Mouse (Mus musculus): ENCODE results near the gene Tceanc. TPM values are rescaled to one million over a fixed set of nuclear protein-coding genes. Genes with fewer than 3 reads are reported as not detected.
A peak's percentile ranks its signal among the peaks of the same experiment; 100 is the strongest.

The Tceanc gene
- 1.6 and 1.7 TPM in 2 replicates for total RNA-seq (2014; rRNA removed)
- polyA plus RNA-seq (2012; rRNA removed), result 0.34 and 0.37 TPM in 2 replicates

GRCm38 (mm10) chrX:166518345-166518744 lies at the start of gene Tceanc:
Tceanc (minus strand) TSS chrX:166518567.
- Histone ChIP-seq H3K9ac (ENCODE audit: low read depth, low read length) (no peak within 1 kb of the TSS), H3K27ac (replicated peaks; ENCODE audit: insufficient read depth, low read depth, low read length) (no peak within 1 kb of the TSS), H3K4me3 (ENCODE audit: insufficient read depth, low read depth, low read length) (no peak within 1 kb of the TSS), H3K79me2 (ENCODE audit: control insufficient read depth, insufficient read depth, low read length) (no peaks in the 10 kb centered on the region), H3K4me1 (ENCODE audit: control insufficient read depth, insufficient read depth, low read length) (no peaks in the 10 kb centered on the region), H3K27me3 (ENCODE audit: control insufficient read depth, insufficient read depth, low read length) (no peaks in the 10 kb centered on the region), H3K36me3 (ENCODE audit: control insufficient read depth, insufficient read depth, low read length) (no peaks in the 10 kb centered on the region)
- TF ChIP-seq POLR2A (IDR thresholded peaks at IDR 0.05; ENCODE audit: extremely low read depth, insufficient read depth, low read length), result no peak
- TF ChIP-seq CTCF (IDR thresholded peaks at IDR 0.05; ENCODE audit: low read depth, low read length), result no peak
- WGBS, result 85% methylated on average over 16 of the region's 16 CpGs
- DNase-seq (ENCODE audit: extremely low read depth, low read depth, low spot score), result no peak

GRCm38 (mm10) chrX:166565983-166566382 lies 47.6 kb upstream of the Tceanc start:
- Histone ChIP-seq H3K4me3 (ENCODE audit: insufficient read depth, low read depth, low read length) (no peak overlapping the region), H3K9ac (ENCODE audit: low read depth, low read length) (no peak overlapping the region), H3K27ac (replicated peaks; ENCODE audit: insufficient read depth, low read depth, low read length) (no peak overlapping the region), H3K4me1 (ENCODE audit: control insufficient read depth, insufficient read depth, low read length) (no peaks in the 10 kb centered on the region), H3K27me3 (ENCODE audit: control insufficient read depth, insufficient read depth, low read length) (no peaks in the 10 kb centered on the region), H3K36me3 (ENCODE audit: control insufficient read depth, insufficient read depth, low read length) (no peaks in the 10 kb centered on the region), H3K79me2 (ENCODE audit: control insufficient read depth, insufficient read depth, low read length) (no peaks in the 10 kb centered on the region)
- 91% methylated on average over 6 of the region's 6 CpGs for WGBS
- TF ChIP-seq POLR2A (IDR thresholded peaks at IDR 0.05; ENCODE audit: extremely low read depth, insufficient read depth, low read length) (no peak), CTCF (IDR thresholded peaks at IDR 0.05; ENCODE audit: low read depth, low read length) (no peak)
- DNase-seq (ENCODE audit: extremely low read depth, low read depth, low spot score), result no peak

- 65% methylated on average over 5 of the region's 5 CpGs for WGBS
- Histone ChIP-seq H3K4me1 (ENCODE audit: control insufficient read depth, insufficient read depth, low read length) (no peaks in the 10 kb centered on the region), H3K79me2 (ENCODE audit: control insufficient read depth, insufficient read depth, low read length) (no peaks in the 10 kb centered on the region), H3K27ac (replicated peaks; ENCODE audit: insufficient read depth, low read depth, low read length) (no peak overlapping the region), H3K27me3 (ENCODE audit: control insufficient read depth, insufficient read depth, low read length) (no peaks in the 10 kb centered on the region), H3K9ac (ENCODE audit: low read depth, low read length) (no peak overlapping the region), H3K4me3 (ENCODE audit: insufficient read depth, low read depth, low read length) (no peak overlapping the region), H3K36me3 (ENCODE audit: control insufficient read depth, insufficient read depth, low read length) (no peaks in the 10 kb centered on the region)
- TF ChIP-seq POLR2A (IDR thresholded peaks at IDR 0.05; ENCODE audit: extremely low read depth, insufficient read depth, low read length), result no peak
- no peak for TF ChIP-seq CTCF (IDR thresholded peaks at IDR 0.05; ENCODE audit: low read depth, low read length)
- no peak for DNase-seq (ENCODE audit: extremely low read depth, low read depth, low spot score)
Measured at GRCm38 (mm10) chrX:166565401-166565800, 47.0 kb upstream of the Tceanc start.

- H3K27ac ChIP-seq (replicated peaks; ENCODE audit: insufficient read depth, low read depth, low read length), result no peak overlapping the region
- DNase-seq (ENCODE audit: extremely low read depth, low read depth, low spot score), result no peak
- no peaks in the 10 kb centered on the region for H3K27me3 ChIP-seq (ENCODE audit: control insufficient read depth, insufficient read depth, low read length)
- 70% methylated on average over 5 of the region's 5 CpGs for WGBS
- no peak for TF ChIP-seq POLR2A (IDR thresholded peaks at IDR 0.05; ENCODE audit: extremely low read depth, insufficient read depth, low read length)
- no peak for TF ChIP-seq CTCF (IDR thresholded peaks at IDR 0.05; ENCODE audit: low read depth, low read length)
- no peaks in the 10 kb centered on the region for H3K4me1 ChIP-seq (ENCODE audit: control insufficient read depth, insufficient read depth, low read length)
- H3K79me2 ChIP-seq (ENCODE audit: control insufficient read depth, insufficient read depth, low read length), result no peaks in the 10 kb centered on the region
- H3K4me3 ChIP-seq (ENCODE audit: insufficient read depth, low read depth, low read length), result no peak overlapping the region
- H3K9ac ChIP-seq (ENCODE audit: low read depth, low read length), result no peak overlapping the region
- no peaks in the 10 kb centered on the region for H3K36me3 ChIP-seq (ENCODE audit: control insufficient read depth, insufficient read depth, low read length)
Measured at GRCm38 (mm10) chrX:166564900-166565299, 46.5 kb upstream of the Tceanc start.

GRCm38 (mm10) chrX:166559333-166559732 lies 41.0 kb upstream of the Tceanc start:
- H3K36me3 ChIP-seq (ENCODE audit: control insufficient read depth, insufficient read depth, low read length), result no peaks in the 10 kb centered on the region
- no peak for DNase-seq (ENCODE audit: extremely low read depth, low read depth, low spot score)
- TF ChIP-seq CTCF (IDR thresholded peaks at IDR 0.05; ENCODE audit: low read depth, low read length) (no peak), POLR2A (IDR thresholded peaks at IDR 0.05; ENCODE audit: extremely low read depth, insufficient read depth, low read length) (no peak)
- no peak overlapping the region for H3K4me3 ChIP-seq (ENCODE audit: insufficient read depth, low read depth, low read length)
- 78% methylated on average over 3 of the region's 3 CpGs for WGBS
- no peaks in the 10 kb centered on the region for H3K79me2 ChIP-seq (ENCODE audit: control insufficient read depth, insufficient read depth, low read length)
- H3K4me1 ChIP-seq (ENCODE audit: control insufficient read depth, insufficient read depth, low read length), result no peaks in the 10 kb centered on the region
- H3K27ac ChIP-seq (replicated peaks; ENCODE audit: insufficient read depth, low read depth, low read length), result no peak overlapping the region
- no peak overlapping the region for H3K9ac ChIP-seq (ENCODE audit: low read depth, low read length)
- H3K27me3 ChIP-seq (ENCODE audit: control insufficient read depth, insufficient read depth, low read length), result no peaks in the 10 kb centered on the region

- no peak overlapping the region for H3K27ac ChIP-seq (replicated peaks; ENCODE audit: insufficient read depth, low read depth, low read length)
- TF ChIP-seq POLR2A (IDR thresholded peaks at IDR 0.05; ENCODE audit: extremely low read depth, insufficient read depth, low read length) (no peak), CTCF (IDR thresholded peaks at IDR 0.05; ENCODE audit: low read depth, low read length) (no peak)
- 27% methylated on average over 7 of the region's 7 CpGs for WGBS
Measured at GRCm38 (mm10) chrX:166552355-166552754, 34.0 kb upstream of the Tceanc start.

More at GRCm38 (mm10) chrX:166552355-166552754, 34.0 kb upstream of the Tceanc start:
- peak; percentile 72 for DNase-seq (ENCODE audit: extremely low read depth, low read depth, low spot score)
- Histone ChIP-seq H3K36me3 (ENCODE audit: control insufficient read depth, insufficient read depth, low read length) (no peaks in the 10 kb centered on the region), H3K79me2 (ENCODE audit: control insufficient read depth, insufficient read depth, low read length) (no peaks in the 10 kb centered on the region), H3K4me3 (ENCODE audit: insufficient read depth, low read depth, low read length) (no peak overlapping the region), H3K27me3 (ENCODE audit: control insufficient read depth, insufficient read depth, low read length) (no peaks in the 10 kb centered on the region), H3K4me1 (ENCODE audit: control insufficient read depth, insufficient read depth, low read length) (peaks cover 2% of the 10 kb centered on the region; the same call in 1 of the 2 replicates), H3K9ac (ENCODE audit: low read depth, low read length) (no peak overlapping the region)
